Mouse (Mus musculus) lung, postnatal 36 days (tissue): ENCODE measurements around the gene Trib2.

ENCODE experiments used
- DNase-seq: peaks from one replicate; pipeline ENCODE4 v3.0.0; 2022; ENCODE audit warnings: mixed read lengths

Trib2 gene

DNA sequence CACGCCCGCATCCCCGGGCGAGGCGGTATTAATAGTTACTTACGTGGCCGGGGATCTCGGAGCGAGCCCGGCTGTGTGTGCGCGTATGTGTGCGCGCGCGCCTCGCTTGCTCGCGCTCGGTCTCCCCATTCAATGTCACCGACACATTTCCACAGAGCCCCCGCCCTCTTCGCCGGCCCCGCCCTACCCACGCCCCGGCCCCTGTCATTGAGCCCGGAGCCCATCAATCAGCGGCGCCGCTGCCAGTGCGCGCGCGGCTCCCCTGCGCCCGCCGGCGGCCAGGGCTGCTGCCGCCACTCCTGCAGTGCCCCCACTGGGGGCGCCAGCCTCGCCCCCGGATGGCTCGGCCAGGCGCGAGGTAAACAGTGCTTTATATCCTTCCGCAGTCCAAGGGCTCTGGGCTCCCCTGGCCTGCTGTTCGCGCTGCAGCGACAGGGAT, at the start of gene Trib2:
Gene Trib2, minus strand, starts transcription at position 183 of the 439 bp plus-strand sequence.
- peak; percentile 94 for DNase-seq

DNA sequence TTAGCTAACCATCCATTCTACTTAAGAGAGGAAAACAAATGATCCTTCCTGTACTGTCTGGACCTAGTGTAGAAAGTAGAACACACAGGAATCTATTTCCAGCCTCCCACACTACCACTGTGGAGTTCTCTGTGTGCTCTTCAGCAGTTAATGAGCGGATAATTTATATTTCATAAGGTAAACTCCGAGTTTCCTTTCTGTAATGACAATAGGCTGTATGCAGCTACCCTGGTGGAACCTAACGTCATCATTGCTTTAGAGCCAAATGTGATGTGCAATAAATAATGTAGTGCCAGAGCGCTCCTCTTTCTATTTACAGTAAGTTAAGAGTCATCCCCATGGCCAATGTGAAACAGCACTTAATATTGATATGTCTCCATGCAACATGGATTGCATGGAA, 41.3 kb upstream of the Trib2 start:
- no peak for DNase-seq

- no peak for DNase-seq
Observed at GRCm38 (mm10) chr12:15855891-15856290, 39.2 kb upstream of the Trib2 start.

DNA sequence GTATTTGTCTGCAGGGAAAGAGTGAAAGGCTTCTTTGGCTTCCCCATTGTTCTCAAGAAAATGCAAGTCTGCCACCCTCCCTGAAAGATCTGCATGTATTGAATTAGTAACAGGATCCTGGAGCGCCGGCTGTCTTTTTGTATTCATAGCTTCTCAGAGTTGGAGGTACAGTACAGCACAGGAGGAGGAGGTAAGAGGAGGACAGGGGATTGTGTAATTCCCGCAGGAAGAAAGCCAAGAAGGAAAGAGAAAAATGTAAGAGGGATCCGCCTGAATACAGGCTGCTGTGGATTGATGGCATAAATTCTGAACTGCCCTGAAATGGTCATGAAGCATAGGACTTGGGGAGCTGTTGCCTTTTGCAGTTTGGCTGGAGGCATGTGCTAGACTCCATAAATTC, 36.1 kb upstream of the Trib2 start:
- peak; percentile 69 for DNase-seq

- no peak for DNase-seq
Observed at GRCm38 (mm10) chr12:15852031-15852430, 35.3 kb upstream of the Trib2 start.

GRCm38 (mm10) chr12:15850441-15850895, 33.7 kb upstream of the Trib2 start:
- peak; percentile 85 for DNase-seq

- peak; percentile 83 for DNase-seq
Observed at GRCm38 (mm10) chr12:15849861-15850294, 33.2 kb upstream of the Trib2 start.

DNA sequence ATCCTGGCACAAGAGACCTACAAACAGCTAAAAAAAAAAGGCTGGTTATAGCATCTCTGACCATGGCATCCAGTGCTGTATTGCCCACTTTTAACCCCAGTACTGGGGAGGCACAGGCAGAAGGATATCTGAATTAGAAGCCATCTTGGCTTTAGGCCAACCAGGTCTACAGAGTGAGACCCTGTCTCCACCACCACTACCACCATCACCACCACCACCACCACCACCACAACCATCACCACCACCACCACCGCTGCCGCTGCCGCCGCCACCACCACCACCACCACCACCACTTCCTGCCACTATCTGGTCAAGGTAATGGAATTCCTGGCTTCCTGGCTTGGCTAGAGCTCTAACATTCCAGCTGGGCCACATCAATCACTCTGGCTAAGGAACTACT, 31.7 kb upstream of the Trib2 start:
- no peak for DNase-seq

GRCm38 (mm10) chr12:15844701-15845100, 28.0 kb upstream of the Trib2 start:
- no peak for DNase-seq

DNA sequence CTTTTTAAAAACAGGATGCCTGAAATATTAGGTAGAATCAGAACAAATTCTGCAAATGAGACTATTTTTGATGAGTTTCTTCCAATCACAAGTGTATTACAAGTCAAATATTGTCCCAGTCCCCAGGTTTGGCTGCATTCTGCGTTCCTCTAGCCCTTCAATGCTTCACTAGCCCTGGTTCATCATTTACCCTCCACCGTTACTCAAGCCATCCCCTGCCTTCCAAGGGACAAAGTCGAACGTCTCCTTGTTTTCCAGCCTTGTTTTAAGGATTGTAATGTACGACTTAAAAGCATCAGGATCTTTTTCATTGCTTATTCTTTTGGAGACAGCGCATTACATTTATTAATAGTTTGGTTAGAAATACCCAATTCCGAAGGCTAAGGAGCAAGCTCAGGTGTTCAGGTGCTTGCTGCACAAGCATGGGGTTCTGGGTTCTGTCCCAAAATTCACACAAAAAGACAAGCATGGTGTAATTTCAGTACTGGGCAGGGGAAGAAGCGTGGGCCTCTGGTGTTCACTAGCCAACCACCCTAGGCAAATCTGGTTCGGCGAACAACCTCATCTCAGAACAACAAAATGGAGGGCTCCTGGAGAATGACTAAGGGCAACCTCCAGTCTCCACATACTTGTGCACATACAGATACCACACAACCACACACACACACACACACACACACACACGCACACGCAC, 24.3 kb upstream of the Trib2 start:
- no peak for DNase-seq

GRCm38 (mm10) chr12:15838201-15838600, 21.5 kb upstream of the Trib2 start:
- DNase-seq = no peak

- no peak for DNase-seq
Observed at GRCm38 (mm10) chr12:15837566-15837965, 20.8 kb upstream of the Trib2 start.

DNA sequence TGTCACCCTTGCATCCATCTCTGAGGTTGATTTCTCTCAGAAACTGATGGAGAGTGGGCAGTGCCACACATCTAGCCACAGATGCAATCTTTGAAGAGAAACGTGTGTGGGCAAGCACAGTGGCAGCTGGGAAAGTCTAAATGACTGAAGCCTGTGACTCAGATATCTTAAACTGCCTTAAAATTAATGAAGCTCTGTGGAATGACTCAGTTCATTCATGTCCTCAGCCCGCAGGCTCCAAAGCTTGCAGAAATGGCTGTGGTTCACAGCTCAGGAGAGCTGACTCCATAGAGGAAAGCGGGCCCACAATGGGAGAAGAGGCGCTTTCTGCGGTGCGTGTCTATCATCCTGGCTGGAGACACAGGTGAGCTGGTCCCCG, 15.9 kb upstream of the Trib2 start:
- no peak for DNase-seq

DNA sequence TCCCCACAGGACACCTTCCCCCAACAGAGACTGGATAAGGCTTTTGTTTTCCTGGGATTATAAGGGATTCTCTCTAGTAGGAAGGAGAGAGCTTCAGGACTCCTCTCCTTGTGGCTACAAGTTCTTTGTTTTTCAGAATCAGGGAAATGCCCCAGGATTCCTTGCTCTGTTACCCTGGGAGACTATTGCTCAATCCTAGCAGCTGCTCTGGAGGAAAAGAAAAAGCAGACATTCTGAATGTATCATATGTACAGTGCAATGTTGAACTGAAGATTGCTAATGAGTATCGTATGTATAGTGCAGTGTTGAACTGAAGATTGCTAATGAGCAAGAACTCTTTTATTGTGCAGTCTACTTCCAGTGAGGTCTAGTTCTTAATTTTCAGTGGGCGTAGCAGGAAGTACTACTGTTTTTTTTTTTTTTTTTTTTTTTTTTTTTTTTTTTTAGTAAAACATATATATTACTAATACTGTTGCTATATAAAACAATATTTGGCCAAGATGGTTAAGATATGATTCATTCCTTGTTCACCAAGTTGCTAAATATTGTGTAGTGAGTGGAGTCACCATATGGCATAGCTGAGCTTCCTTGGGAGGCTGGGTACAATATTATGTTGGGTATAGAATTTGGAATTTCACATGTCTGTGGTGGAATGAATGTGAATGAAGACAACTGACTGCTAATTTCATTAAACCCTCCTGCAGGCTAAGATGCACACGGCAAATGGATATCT, 15.4 kb upstream of the Trib2 start:
- DNase-seq = no peak

GRCm38 (mm10) chr12:15830750-15831149, 14.0 kb upstream of the Trib2 start:
- no peak for DNase-seq

- DNase-seq = peak; percentile 29
Observed at GRCm38 (mm10) chr12:15828815-15829398, 12.2 kb upstream of the Trib2 start.

DNA sequence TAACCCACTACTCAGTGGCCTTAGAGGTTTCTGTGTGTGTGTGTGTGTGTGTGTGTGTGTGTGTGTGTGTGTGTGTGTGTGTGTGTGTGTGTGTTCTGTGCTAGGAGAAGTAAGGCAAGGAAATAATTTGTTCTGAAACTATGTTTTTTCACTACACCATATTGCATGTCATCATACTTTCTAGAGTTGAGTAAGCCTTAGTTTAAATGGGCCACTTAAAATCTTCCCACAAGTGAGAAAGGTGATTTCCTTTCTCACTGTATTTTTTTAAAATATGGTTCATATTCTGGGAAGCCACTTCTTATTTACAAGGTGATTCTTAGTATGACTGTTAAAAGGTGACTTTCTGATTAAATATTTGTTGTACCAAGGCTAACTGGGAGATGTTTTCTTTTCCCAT, 4.3 kb upstream of the Trib2 start:
- DNase-seq = no peak

DNA sequence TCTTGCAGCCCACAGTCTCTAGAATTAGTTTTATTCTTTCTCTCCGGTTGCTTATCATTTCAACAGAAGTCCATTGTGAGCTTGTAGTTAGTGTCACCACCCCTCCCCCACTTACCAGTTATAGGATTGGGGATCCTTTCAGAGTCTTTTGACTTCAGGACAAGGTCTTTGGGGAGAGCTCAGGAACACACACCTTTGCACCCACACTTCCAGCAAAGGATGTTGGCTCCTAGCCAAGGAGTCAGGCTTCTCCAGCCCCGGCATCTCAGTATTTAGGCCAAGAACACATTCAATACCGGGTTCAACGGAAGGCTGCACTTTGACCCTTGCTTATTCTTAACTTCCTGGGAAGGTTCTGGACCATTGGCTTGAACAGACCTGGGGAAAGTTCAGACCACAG, 643 bp upstream of the Trib2 start:
- DNase-seq = no peak

- DNase-seq = peak; percentile 53
Observed at GRCm38 (mm10) chr12:15816254-15816605, 492 bp downstream of the Trib2 start.

DNA sequence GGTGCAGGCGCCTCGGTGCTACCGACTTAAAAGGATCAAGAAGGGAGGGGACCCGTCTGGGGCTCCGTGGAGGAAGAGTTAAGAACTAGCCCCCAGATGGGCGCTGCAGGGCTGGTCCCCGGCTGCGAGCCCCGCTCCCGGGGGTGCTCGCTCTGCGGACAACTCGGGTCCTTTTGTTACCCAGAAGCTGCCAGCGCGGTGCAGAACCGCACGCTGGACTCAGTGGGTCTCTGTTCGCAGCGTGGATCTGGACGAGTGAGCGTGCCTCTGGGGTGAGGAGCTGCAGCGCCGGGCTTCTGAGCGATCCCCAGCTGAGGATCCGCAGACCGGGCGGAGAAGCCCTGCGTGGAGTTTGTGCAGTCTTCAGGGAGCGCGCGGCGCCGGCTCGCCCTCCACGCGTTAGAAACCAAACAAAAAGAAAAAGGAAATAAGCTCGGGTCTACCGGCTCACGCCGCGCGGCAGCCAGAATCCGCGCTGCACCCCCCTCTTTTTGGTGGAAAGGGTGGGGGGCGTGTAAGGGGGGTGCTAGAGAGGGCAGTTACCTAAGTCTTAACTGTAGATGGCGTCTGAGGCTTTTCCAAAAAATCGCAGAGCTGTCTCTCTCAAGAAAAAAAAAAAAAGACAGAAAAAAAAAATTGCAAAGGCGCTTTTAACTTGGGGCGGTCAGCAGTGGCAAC, 1.0 kb downstream of the Trib2 start:
- DNase-seq = peak; percentile 73

DNA sequence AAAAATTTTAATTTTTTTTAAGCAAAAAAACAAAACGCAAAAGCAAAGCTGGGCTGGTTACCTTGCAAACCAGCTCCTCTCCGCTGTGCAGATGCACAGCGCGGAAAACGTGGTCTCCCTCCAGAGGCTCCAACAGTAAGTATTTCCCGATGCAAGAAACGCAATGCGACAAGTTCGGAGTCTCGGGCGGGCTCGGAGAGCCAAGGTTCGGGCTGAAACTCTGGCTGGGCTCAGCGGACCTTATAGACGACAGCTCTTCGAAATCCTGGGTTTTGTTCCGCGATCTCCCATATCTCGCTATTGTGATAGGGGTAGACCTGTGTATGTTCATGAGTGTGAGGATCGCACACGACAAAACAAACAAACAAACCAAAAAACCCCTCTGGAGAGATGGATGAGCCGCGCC, 1.5 kb downstream of the Trib2 start:
- peak; percentile 49 for DNase-seq

- DNase-seq = peak; percentile 44
Observed at GRCm38 (mm10) chr12:15814249-15815081, 2.3 kb downstream of the Trib2 start.

- DNase-seq = no peak
Observed at GRCm38 (mm10) chr12:15813819-15814165, 2.9 kb downstream of the Trib2 start.
